Comparison of ENCODE assay signal across 7 mouse cellular contexts in the genomic region with DNA sequence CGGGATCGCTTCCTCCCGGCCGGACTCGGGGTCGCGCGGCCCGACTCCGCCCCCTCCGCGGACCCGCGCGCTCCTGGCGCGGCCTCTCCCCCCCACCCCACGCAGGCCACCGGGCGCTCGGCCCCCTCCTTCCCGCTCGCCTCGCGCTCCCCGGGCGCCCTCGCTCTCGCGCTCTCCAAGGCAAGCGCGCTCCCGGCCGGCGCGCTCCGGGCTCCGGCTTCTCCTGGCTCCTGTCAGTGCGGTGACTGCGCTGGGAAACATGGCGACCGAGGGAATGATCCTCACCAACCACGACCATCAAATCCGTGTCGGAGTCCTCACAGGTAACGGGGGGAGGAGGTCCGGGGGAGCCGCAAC. TPM values are rescaled to one million over a fixed set of nuclear protein-coding genes. Genes with fewer than 3 reads are reported as not detected.
DNase-seq lines count a peak whose midpoint lies in the region; ATAC-seq and TF ChIP-seq lines count a peak whose summit lies in the region.

No protein-coding gene starts in this region.

- no peak for TF ChIP-seq CTCF in lung, postnatal 0 days (IDR thresholded peaks at IDR 0.05)

- H3K27ac ChIP-seq in forebrain, embryonic 16.5 days (ENCODE audit: low read length), result peak overlapping the region; percentile 99
- peak overlapping the region; percentile 99 for H3K27ac ChIP-seq in hindbrain, embryonic 12.5 days
- H3K27ac ChIP-seq in lung, postnatal 0 days (ENCODE audit: low read length), result peak overlapping the region; percentile 96

- peak; percentile 49 for DNase-seq in T-cell, adult 2 months (ENCODE audit: low spot score)
- peak; percentile 62 for DNase-seq in c-Kit-positive CD71-positive TER-119-positive erythroid progenitor cells, embryonic 14.5 days (ENCODE audit: low spot score)
- peak; percentile 86 to 88 for DNase-seq in layer of hippocampus, postnatal 14 days (ENCODE audit: low spot score in 2 of 2)
- peak; percentile 94 for DNase-seq in lung, postnatal 0 days (ENCODE audit: low spot score)
- peak; percentile 90 for DNase-seq in right cerebral cortex, adult 18-20 months

- peak overlapping the region; percentile 92 for H3K9ac ChIP-seq in forebrain, embryonic 16.5 days (replicated peaks; ENCODE audit: low read depth, low read length)
- H3K9ac ChIP-seq in hindbrain, embryonic 12.5 days, result peak overlapping the region; percentile 84
- peak overlapping the region; percentile 71 for H3K9ac ChIP-seq in lung, postnatal 0 days (replicated peaks; ENCODE audit: low read depth)

- H3K4me2 ChIP-seq in forebrain, embryonic 16.5 days (ENCODE audit: low read length), result peak overlapping the region; percentile 65
- H3K4me2 ChIP-seq in hindbrain, embryonic 12.5 days (replicated peaks), result peak overlapping the region; percentile 75
- peak overlapping the region; percentile 75 for H3K4me2 ChIP-seq in lung, postnatal 0 days (replicated peaks; ENCODE audit: low read depth, low read length)

- no peaks in the 10 kb centered on the region for H3K36me3 ChIP-seq in forebrain, embryonic 16.5 days (ENCODE audit: control insufficient read depth, insufficient read depth)
- no peaks in the 10 kb centered on the region for H3K36me3 ChIP-seq in hindbrain, embryonic 12.5 days
- no peaks in the 10 kb centered on the region for H3K36me3 ChIP-seq in lung, postnatal 0 days (ENCODE audit: insufficient read depth, low read length)

- H3K9me3 ChIP-seq in forebrain, embryonic 16.5 days (ENCODE audit: control insufficient read depth, low read length), result no peaks in the 10 kb centered on the region
- no peaks in the 10 kb centered on the region for H3K9me3 ChIP-seq in hindbrain, embryonic 12.5 days (replicated peaks)
- H3K9me3 ChIP-seq in lung, postnatal 0 days (ENCODE audit: low read length), result no peaks in the 10 kb centered on the region

- TF ChIP-seq EP300 in lung, postnatal 0 days (IDR thresholded peaks at IDR 0.05), result no peak

- no peaks in the 10 kb centered on the region for H3K27me3 ChIP-seq in forebrain, embryonic 16.5 days (replicated peaks; ENCODE audit: control insufficient read depth, insufficient read depth, low read length)
- H3K27me3 ChIP-seq in hindbrain, embryonic 12.5 days, result no peaks in the 10 kb centered on the region
- H3K27me3 ChIP-seq in lung, postnatal 0 days (replicated peaks; ENCODE audit: insufficient read depth, low read length), result no peaks in the 10 kb centered on the region

- under 1% methylated on average over 47 of the region's 48 CpGs for WGBS in forebrain, embryonic 16.5 days
- WGBS in hindbrain, embryonic 12.5 days, result 1% methylated on average over 46 of the region's 48 CpGs
- under 1% methylated on average over 39 of the region's 48 CpGs for WGBS in lung, postnatal 0 days

- H3K4me3 ChIP-seq in forebrain, embryonic 16.5 days (replicated peaks; ENCODE audit: low read length), result peak overlapping the region; percentile 97
- peak overlapping the region; percentile 93 for H3K4me3 ChIP-seq in hindbrain, embryonic 12.5 days
- peak overlapping the region; percentile 70 for H3K4me3 ChIP-seq in lung, postnatal 0 days (ENCODE audit: low read depth, low read length)

- peaks cover 5% of the 10 kb centered on the region for H3K4me1 ChIP-seq in forebrain, embryonic 16.5 days (replicated peaks; ENCODE audit: control insufficient read depth, insufficient read depth, low read length)
- H3K4me1 ChIP-seq in hindbrain, embryonic 12.5 days, result peaks cover 3% of the 10 kb centered on the region
- H3K4me1 ChIP-seq in lung, postnatal 0 days (ENCODE audit: insufficient read depth, low read depth, low read length), result no peaks in the 10 kb centered on the region

- ATAC-seq in forebrain, embryonic 16.5 days, result peak; percentile 88
- peak; percentile 94 for ATAC-seq in hindbrain, embryonic 12.5 days (ENCODE audit: low FRiP score)
- ATAC-seq in lung, postnatal 0 days, result peak; percentile 89

RNA-seq across cellular contexts. Expression of gene Gphn, which starts 0.3 kb away (rescaled TPM):
- polyA plus RNA-seq in forebrain, embryonic 16.5 days (2015; fragmentation: Nextera tagmentation; extraction: Ambion mirVana), result 30.1 and 34.7 TPM in 2 replicates
- 21.2 and 23.1 TPM in 2 replicates for polyA plus RNA-seq in hindbrain, embryonic 12.5 days (2016; fragmentation: Nextera tagmentation; extraction: Ambion mirVana)
- total RNA-seq in layer of hippocampus, postnatal 14 days (2021), result 10 to 100 TPM; 78.9 to 82.9 TPM
- 13.5 and 16.6 TPM in 2 replicates for polyA plus RNA-seq in lung, postnatal 0 days (2015; fragmentation: Nextera tagmentation; extraction: Ambion mirVana)

RNA-seq across cellular contexts. Expression of gene Gm6657, which starts 32.5 kb away (rescaled TPM):
- not detected in 2 replicates for polyA plus RNA-seq in forebrain, embryonic 16.5 days (2015; fragmentation: Nextera tagmentation; extraction: Ambion mirVana)
- polyA plus RNA-seq in hindbrain, embryonic 12.5 days (2016; fragmentation: Nextera tagmentation; extraction: Ambion mirVana), result not detected in 2 replicates
- total RNA-seq in layer of hippocampus, postnatal 14 days (2021), result not detected
- not detected in 2 replicates for polyA plus RNA-seq in lung, postnatal 0 days (2015; fragmentation: Nextera tagmentation; extraction: Ambion mirVana)

Comparison
In these comparisons a context has a peak if more than half of its experiments do, and no peak if none do; other contexts are left out.
1. Peak in every context shown above with its lines: DNase-seq, ATAC-seq, H3K4me3 ChIP-seq and H3K27ac ChIP-seq.